Mouse (Mus musculus) CD8-positive naive resting alpha-beta T cell, adult 2 months (primary cell): ENCODE measurements around the gene Cep95.

Source experiments
- DNase-seq, 2 experiments: peaks; one replicate each; pipeline ENCODE4 v3.0.0; 2022; ENCODE audit warnings: low read depth in 2 of 2, low spot score in 2 of 2

The Cep95 gene

DNA sequence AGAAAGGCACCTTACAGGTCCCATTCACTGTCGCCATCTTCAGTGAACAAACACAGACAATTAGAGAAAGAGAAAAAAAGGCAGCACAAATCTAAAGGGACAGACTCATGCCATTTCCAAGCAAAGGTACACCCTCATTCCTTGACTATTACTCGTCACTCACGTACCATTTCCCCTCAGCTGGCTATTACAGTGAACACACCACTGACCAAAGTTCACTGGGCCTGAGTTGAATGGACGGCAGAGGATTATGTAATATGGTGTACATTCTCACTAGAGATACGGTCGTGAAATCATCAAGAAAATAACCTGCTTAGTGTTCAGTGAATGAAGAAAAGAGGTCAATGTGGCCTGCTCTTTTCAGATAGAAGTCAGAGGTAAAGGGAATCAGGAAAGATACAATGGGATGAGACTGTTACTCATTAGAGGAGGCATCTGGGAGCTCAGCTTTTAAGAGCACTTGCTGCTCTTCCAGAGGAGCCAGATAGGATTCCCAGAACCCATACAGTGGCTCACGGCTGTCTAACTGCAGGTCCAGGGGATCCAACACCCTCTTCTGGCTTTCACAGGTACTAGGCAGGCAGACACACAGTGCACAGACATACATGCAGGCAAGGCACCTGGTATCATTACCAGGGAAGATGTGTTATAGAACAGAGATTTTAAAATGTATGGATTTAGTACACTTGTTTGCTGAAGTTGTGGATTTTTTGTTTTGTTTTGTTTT lies 23.5 kb downstream of the Cep95 start:
- DNase-seq = no peak

- DNase-seq = no peak
Measured at GRCm38 (mm10) chr11:106814601-106815320, 25.7 kb downstream of the Cep95 start.

DNA sequence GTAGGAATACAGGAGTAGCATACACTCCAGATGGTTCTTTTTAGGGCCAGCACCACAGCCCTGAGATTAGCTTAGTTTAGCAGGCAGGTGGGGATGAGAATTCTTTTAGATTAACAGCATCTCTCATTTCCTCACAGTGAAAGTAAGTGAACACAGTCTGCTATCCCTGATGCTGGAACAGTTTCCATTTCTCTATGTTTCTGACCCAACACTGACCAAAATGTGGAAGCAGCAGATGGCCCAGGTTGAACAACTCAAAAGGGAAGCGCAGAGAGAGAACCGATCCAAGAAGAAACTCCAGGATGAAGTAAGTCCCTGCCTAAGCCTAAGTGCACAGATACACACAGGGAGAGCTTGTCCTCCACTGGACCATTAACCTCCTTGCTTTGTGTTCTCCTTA lies 26.3 kb downstream of the Cep95 start:
- DNase-seq = no peak

DNA sequence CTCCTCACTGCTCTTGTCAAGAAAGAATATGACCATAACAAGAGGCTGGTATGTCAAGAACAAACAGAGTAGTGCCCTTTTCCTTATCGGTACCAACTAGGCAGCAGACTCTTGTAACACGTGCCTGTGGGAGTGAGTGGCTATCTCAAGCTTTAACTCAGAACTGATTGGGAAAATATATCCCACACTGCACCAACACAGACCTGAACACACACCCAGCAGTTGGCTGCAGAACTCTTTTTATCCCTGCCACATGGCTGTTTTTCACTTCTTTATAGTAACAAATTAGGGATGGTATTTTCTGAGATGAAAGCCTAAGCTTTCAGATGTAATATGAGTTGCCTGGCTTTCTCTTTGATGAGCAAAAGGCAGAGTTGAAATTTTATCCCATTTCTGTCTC lies 26.7 kb downstream of the Cep95 start:
- no peak for DNase-seq

- DNase-seq = no peak
Measured at GRCm38 (mm10) chr11:106816316-106816715, 27.3 kb downstream of the Cep95 start.

- no peak for DNase-seq
Measured at GRCm38 (mm10) chr11:106817156-106817555, 28.1 kb downstream of the Cep95 start.

DNA sequence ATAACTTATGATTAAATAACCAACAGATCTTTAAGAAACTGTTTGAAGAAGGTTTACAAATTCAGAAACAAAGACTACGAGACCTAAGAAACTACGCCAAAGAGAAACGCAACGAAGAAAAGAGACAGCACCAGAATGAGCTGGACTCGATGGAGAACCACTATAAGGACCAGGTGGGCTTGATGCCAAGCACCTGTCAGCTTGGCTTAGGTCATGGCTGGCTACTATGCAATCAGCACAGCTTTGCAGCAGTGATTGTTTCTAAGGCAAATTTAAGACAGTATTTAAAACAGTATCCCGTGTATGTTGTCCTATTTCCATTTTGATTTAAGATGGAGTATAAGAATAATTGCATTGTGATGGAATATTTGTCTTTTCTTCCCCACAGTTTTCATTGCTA lies 28.8 kb downstream of the Cep95 start:
- no peak for DNase-seq

GRCm38 (mm10) chr11:106818341-106818740 lies 29.3 kb downstream of the Cep95 start:
- DNase-seq = no peak

GRCm38 (mm10) chr11:106819595-106819994 lies 30.5 kb downstream of the Cep95 start:
- no peak for DNase-seq

GRCm38 (mm10) chr11:106820252-106820651 lies 31.2 kb downstream of the Cep95 start:
- no peak for DNase-seq

DNA sequence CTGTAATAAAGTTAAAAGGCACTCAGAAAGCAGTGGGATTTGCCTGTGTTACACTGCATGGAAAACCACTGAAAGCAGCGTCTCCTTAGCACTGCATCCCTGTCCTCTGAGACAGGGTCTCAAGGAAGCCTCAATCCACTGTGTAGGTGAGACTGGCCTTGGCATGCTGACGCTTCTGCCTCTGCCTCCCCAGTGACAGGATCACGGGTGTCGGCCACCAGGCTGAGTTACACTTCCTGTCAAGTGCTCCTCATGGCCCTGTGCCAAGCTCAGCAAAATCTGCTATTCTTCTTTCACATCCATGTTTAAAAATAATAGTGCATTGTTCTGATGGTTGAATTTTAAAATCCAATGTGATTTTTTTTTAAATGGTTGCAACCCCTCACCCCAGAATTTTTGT lies 31.9 kb downstream of the Cep95 start:
- peak; percentile 10 to 24 for DNase-seq

DNA sequence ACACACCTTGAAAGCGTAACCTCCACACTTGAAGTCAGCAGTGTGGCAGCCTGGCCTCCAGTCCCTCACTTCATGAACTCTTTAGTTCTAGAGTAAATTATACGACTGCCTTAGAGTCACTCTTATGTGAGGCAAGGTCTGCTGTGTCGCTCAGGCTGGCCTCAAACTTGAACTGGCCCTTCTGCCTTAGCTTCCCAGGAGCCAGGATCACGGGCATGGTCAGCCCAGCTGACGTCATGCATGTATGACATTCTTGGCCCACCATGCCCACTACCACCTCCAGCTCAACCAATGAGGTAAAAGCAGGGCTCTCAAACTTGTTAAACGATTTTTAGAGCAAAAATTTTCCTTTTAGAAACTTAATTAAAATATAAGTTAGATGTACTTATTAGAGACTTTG lies 32.3 kb downstream of the Cep95 start:
- DNase-seq = no peak

GRCm38 (mm10) chr11:106822491-106822890 lies 33.4 kb downstream of the Cep95 start:
- no peak for DNase-seq

DNA sequence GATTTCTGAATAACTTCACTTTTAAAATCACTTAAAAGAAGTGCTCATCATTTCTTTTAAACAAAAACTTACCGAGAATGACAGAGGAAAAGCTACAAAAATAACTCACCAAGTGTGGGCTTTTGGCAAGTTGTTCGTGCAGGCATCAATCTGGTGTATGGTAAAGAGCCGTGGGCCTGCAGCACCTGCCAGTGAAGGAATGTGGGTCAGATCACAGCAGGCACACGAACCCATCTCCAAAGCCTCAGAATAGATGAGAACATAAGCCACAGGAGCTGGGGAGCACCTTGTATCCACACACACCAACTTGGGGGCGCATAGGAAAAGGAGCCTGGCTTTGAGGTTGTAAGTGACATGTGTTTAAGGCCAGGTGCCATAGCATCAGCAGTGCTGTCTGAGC lies 33.9 kb downstream of the Cep95 start:
- no peak for DNase-seq

DNA sequence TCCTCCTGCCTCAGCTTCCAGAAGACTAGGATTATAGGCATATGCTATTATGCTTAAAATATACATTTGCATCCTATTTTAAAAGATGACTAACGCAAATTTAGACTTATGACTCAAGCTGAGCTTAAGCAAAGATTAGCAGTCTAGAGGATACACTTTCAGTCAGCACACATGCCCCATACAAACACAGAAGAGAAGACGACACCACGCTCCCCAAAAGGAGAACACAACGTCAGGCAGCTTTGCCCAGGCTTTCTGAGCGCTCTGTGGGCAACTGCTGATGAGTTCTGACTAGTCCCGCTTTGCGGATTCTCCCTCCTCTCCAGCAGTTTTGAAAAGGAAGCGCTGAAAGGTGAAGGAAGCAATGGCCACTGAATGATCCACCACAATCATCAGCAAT lies 34.7 kb downstream of the Cep95 start:
- DNase-seq = no peak

GRCm38 (mm10) chr11:106824403-106824802 lies 35.4 kb downstream of the Cep95 start:
- no peak for DNase-seq

GRCm38 (mm10) chr11:106828079-106828478 lies 39.0 kb downstream of the Cep95 start:
- DNase-seq = no peak

DNA sequence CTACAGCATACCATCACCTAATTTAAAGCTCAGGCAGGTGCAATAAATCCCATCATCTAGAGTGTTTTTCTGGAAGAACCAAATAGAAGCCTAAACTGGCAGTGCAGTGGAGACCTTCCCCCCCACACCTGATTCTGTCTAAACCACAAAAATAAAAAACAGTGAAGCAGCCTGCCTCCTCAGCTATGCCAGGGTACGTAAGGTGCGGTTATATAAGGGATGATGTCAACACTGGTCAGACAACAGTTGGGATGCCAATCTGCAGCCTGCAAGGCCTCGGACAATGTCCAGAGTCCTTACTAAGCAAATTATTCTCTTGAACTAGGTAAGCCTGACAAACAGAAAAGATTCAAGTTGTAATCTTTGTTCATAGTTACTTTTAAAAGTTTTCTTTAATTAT lies 53.0 kb downstream of the Cep95 start:
- DNase-seq = no peak

DNA sequence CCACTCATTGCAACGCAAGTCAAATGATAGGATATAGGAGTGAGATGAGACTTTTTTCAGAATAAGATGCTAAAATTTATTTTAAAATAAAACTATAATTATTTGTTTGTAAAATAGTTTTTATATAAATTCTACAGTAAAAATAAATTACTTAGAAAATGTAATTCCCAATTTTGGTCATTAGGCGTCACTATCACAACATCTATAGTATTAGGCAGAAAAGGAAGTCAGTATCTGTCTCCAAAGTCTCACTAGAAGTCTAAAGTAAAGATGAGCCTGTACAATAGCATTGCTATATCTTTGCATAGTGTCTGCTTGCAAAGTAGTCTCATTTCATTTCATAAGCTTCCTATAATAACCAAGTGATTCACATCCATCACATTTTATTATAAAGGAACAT lies 62.4 kb downstream of the Cep95 start:
- DNase-seq = peak in 1 of 2 experiments; percentile 5
